Mouse (Mus musculus) stomach, embryonic 16.5 days (tissue): ENCODE results near the gene Thumpd2. TPM values are rescaled to one million over a fixed set of nuclear protein-coding genes. Genes with fewer than 3 reads are reported as not detected.

Source experiments
- polyA plus RNA-seq: library from polyadenylated mRNA; unstranded; fragments of >200 nt; fragmentation: Nextera tagmentation; extraction: Ambion mirVana; gene quantifications from 2 replicates; pipeline ENCODE4 v1.2.1, GENCODE M21; 2015

Gene Thumpd2
- polyA plus RNA-seq, 1 experiment from 2014 or later, result 12.9 TPM

Other genes with a start within 250 kb of the Thumpd2 start
- gene Tmem178, start 120.5 kb downstream of the Thumpd2 start, polyA plus RNA-seq, result 2.1 TPM in 2 replicates